Mouse (Mus musculus) cerebellum, adult 11-12 months (tissue): ENCODE measurements around the gene Gmcl1.

ENCODE experiments used
- DNase-seq: peaks from one replicate; pipeline ENCODE4 v3.0.0; 2022

Gmcl1 gene

GRCm38 (mm10) chr6:86658501-86658900 lies 74.7 kb downstream of the Gmcl1 start:
- DNase-seq = no peak

- DNase-seq = no peak
Observed at GRCm38 (mm10) chr6:86654270-86654916, 78.8 kb downstream of the Gmcl1 start.

- DNase-seq = no peak
Observed at GRCm38 (mm10) chr6:86653026-86653425, 80.2 kb downstream of the Gmcl1 start.

GRCm38 (mm10) chr6:86646143-86646542 lies 87.0 kb downstream of the Gmcl1 start:
- DNase-seq = no peak

- no peak for DNase-seq
Observed at GRCm38 (mm10) chr6:86645551-86645950, 87.6 kb downstream of the Gmcl1 start.

- no peak for DNase-seq
Observed at GRCm38 (mm10) chr6:86644775-86645400, 88.3 kb downstream of the Gmcl1 start.
